Mouse (Mus musculus): ENCODE measurements around the gene Pign. TPM values are rescaled to one million over a fixed set of nuclear protein-coding genes. Genes with fewer than 3 reads are reported as not detected.

Pign gene
- total and polyA plus RNA-seq, 3 experiments = 23.9 to 59.9 (median 30.4) TPM

- H3K4me1 ChIP-seq (ENCODE audit: control insufficient read depth in 1 of 2, insufficient read depth in 2 of 2) = peaks cover 3 to 10% of the 10 kb centered on the region in 2 experiments
- no peak overlapping the region for H3K4me3 ChIP-seq (replicated peaks in 1 of 3; ENCODE audit: low read depth in 2 of 3, low read length in 2 of 3, poor library complexity in 1 of 3)
- TF ChIP-seq ZC3H11A (IDR thresholded peaks at IDR 0.05; ENCODE audit: low read depth, low read length) (no peak), POLR2AphosphoS2 (IDR thresholded peaks at IDR 0.05; ENCODE audit: low read depth, low read length) (no peak), MAZ (IDR thresholded peaks at IDR 0.05; ENCODE audit: low read depth, low read length) (no peak), MAFK (IDR thresholded peaks at IDR 0.05; ENCODE audit: insufficient replicate concordance, low read length) (no peak), MEF2A (IDR thresholded peaks at IDR 0.05; ENCODE audit: borderline replicate concordance, low read depth, low read length) (no peak), EP300 (IDR thresholded peaks at IDR 0.05; ENCODE audit: low read length) (peak; percentile 62), BHLHE40 (IDR thresholded peaks at IDR 0.05; ENCODE audit: low read depth, low read length) (no peak), ELF1 (IDR thresholded peaks at IDR 0.05; ENCODE audit: low read depth, low read length) (no peak), JUND (conservative IDR thresholded peaks at IDR 0.05; ENCODE audit: low read depth, low read length) (0 out of 2 replicates have a peak, but pooled peaks have one; percentile 27), USF2 (conservative IDR thresholded peaks at IDR 0.05; ENCODE audit: low read depth, low read length) (no peak), ZMIZ1 (IDR thresholded peaks at IDR 0.05; ENCODE audit: low read depth, low read length) (no peak), HCFC1 (IDR thresholded peaks at IDR 0.05; ENCODE audit: low read depth, low read length) (no peak), CHD1 (IDR thresholded peaks at IDR 0.05; ENCODE audit: low read depth, low read length) (no peak), IRF4 (IDR thresholded peaks at IDR 0.05; ENCODE audit: low read depth, low read length) (peak; percentile 68; the same call in 1 of the 2 replicates), UBTF (IDR thresholded peaks at IDR 0.05; ENCODE audit: low read depth, low read length) (no peak), RCOR1 (conservative IDR thresholded peaks at IDR 0.05; ENCODE audit: low read depth, low read length) (no peak), NRF1 (IDR thresholded peaks at IDR 0.05; ENCODE audit: low read depth, low read length) (no peak), MYC (IDR thresholded peaks at IDR 0.05; ENCODE audit: low read depth, low read length) (no peak), JUN (IDR thresholded peaks at IDR 0.05; ENCODE audit: insufficient read depth, low read depth, low read length) (peak; percentile 24; the same call in 1 of the 2 replicates), SMC3 (IDR thresholded peaks at IDR 0.05; ENCODE audit: low read depth, low read length) (no peak), GABPA (IDR thresholded peaks at IDR 0.05; ENCODE audit: insufficient replicate concordance, low read depth, low read length) (no peak), POLR2A (IDR thresholded peaks at IDR 0.05; ENCODE audit: low read depth, low read length) (no peak), TBP (conservative IDR thresholded peaks at IDR 0.05; ENCODE audit: low read depth, low read length) (no peak), ZNF384 (IDR thresholded peaks at IDR 0.05; ENCODE audit: low read depth, low read length) (no peak)
- H3K79me2 ChIP-seq (replicated peaks; ENCODE audit: control insufficient read depth, extremely low read depth, insufficient read depth, poor library complexity, severe bottlenecking) = no peaks in the 10 kb centered on the region
- H3K9me3 ChIP-seq (replicated peaks; ENCODE audit: low read length) = no peaks in the 10 kb centered on the region
- H3K9ac ChIP-seq (ENCODE audit: insufficient read depth, low read depth) = no peak overlapping the region
- H3K27me3 ChIP-seq (replicated peaks) = no peaks in the 10 kb centered on the region
- peak; percentile 49 for DNase-seq (ENCODE audit: extremely low read depth)
- dilution Hi-C loops (cut with MboI; ENCODE audit: extremely low pct_ligation_motif_present, extremely low pct_unique_long_range_greater_than_20kb, low sequenced_read_pairs) = no loop called here
- no peak overlapping the region for H3K27ac ChIP-seq (ENCODE audit: insufficient read depth, low read depth)
- in situ Hi-C loops (cut with MboI; ENCODE audit: low pct_ligation_motif_present, low pct_unique_long_range_greater_than_20kb, low sequenced_read_pairs) = no loop called here
- H3K36me3 ChIP-seq (replicated peaks in 1 of 2; ENCODE audit: control insufficient read depth in 1 of 2, insufficient read depth in 1 of 2, low read length in 1 of 2) = peaks cover 8 to 36% of the 10 kb centered on the region in 2 experiments
- no peak overlapping the region for H3K4me2 ChIP-seq (ENCODE audit: insufficient read depth, low read depth, poor library complexity, severe bottlenecking)
These were observed 110.3 kb downstream of the Pign start for GRCm38 (mm10) chr1:105553130-105553529.
